Mouse (Mus musculus) spleen, postnatal 14 days (tissue): ENCODE results near the gene Pnliprp2.

Source experiments
- DNase-seq, 2 experiments: peaks; one replicate each; pipeline ENCODE4 v3.0.0; 2021 to 2022; ENCODE audit warnings: low spot score in 2 of 2

Pnliprp2 gene

GRCm38 (mm10) chr19:58795114-58795669 lies 35.7 kb downstream of the Pnliprp2 start:
- DNase-seq: no peak

- DNase-seq: no peak
Measured at GRCm38 (mm10) chr19:58805191-58805779, 45.8 kb downstream of the Pnliprp2 start.

DNA sequence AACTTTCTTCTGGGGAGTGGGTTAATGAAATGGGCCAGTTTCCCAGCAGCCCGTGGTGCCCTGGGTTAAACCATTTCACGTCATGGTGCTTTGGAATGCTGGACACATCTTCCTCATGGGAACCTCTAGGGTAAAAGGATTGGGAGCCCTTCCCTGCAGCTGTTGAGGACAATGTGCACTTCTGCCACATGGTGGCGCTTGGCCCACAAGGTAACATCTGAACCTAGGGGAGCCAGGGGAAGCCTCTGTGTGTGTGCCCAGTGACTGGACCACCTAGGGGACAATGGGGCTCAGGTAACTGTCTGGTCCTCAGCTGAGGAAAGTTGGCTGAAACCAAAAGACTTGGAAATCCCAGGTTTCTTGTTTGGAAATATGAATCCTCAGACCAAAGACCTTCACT lies 46.8 kb downstream of the Pnliprp2 start:
- peak; percentile 15 to 43 for DNase-seq

- DNase-seq: no peak
Measured at GRCm38 (mm10) chr19:58808864-58809263, 49.3 kb downstream of the Pnliprp2 start.

- no peak for DNase-seq
Measured at GRCm38 (mm10) chr19:58810536-58810935, 51.0 kb downstream of the Pnliprp2 start.

GRCm38 (mm10) chr19:58815179-58815922 lies 55.8 kb downstream of the Pnliprp2 start:
- DNase-seq: no peak

- DNase-seq: no peak
Measured at GRCm38 (mm10) chr19:58816453-58817041, 57.0 kb downstream of the Pnliprp2 start.

GRCm38 (mm10) chr19:58817398-58817797 lies 57.9 kb downstream of the Pnliprp2 start:
- no peak for DNase-seq

DNA sequence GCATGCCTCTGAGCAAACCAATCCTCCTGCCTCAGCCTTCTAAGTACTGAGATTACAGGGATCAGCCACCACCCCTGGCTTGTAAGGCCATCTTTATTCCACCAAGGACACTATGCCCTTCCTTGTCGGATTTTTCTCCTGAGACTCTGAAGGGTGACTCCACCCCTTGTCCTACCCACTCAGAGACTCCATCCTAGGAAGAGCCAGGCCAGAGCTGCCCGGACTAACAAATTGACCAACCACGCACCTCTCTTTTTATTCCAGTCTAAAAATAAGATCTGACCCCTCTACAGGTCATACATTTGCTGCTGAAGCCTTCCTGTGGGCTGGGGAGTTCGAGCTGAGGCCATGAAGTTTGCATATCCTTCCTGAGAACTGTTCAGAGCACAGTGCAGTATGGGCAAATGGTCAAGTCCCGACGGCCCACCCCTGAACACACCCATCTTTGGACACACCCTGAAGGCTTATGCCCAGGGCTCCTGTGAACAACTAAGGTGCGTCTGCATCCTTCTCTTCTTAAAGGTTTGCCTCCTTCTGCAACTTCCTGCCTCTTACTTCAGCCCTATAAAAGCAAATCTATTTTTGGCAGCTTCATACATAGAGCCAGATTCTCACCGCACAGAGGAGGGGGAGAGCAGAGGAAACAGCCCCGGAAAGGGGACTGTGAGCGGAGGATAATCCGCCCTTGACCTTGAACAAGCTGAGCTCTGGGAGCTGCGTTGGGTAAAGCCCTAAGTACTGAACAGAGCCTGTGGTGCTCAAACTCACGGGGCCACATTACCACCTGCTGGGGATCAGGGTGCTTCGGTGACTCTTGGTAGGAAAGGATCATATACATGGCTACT lies 59.3 kb downstream of the Pnliprp2 start:
- no peak for DNase-seq

- DNase-seq: no peak
Measured at GRCm38 (mm10) chr19:58822454-58823200, 63.1 kb downstream of the Pnliprp2 start.

- no peak for DNase-seq
Measured at GRCm38 (mm10) chr19:58823301-58823700, 63.8 kb downstream of the Pnliprp2 start.

DNA sequence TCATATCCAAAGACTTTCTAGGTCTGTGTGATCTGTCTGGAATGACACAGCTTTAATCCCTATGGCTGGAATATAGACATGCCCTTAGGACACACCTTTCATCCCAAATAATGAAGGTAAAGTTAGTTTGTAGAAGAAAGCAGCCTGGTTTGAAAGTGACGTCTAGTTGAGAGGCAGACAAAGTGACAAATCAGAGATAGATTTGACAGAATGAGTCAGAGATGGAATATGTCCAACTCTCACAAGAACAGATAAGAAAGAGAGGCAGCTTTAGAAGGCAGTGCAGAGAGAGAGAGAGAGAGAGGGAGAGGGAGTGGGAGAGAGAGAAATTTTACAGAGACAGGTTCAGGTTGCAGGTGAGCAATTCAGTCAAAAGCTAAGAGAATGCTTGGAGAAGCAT lies 64.8 kb downstream of the Pnliprp2 start:
- DNase-seq: no peak
